Mouse (Mus musculus): Measurements from ENCODE around the gene Cdc42bpg. TPM values are rescaled to one million over a fixed set of nuclear protein-coding genes. Genes with fewer than 3 reads are reported as not detected.

Gene Cdc42bpg
- polyA plus RNA-seq, 1 experiment from 2014 or later = 0.35 TPM

- peak; percentile 84 for ATAC-seq
- Histone ChIP-seq H3K27ac (ENCODE audit: low read depth) (peak overlapping the region; percentile 92), H3K4me1 (ENCODE audit: insufficient read depth) (peaks cover 41% of the 10 kb centered on the region), H3K36me3 (replicated peaks; ENCODE audit: insufficient read depth, low read length) (peaks cover 40% of the 10 kb centered on the region), H3K4me3 (ENCODE audit: low read depth, low read length) (no peak overlapping the region), H3K4me2 (ENCODE audit: low read depth, low read length) (peak overlapping the region; percentile 24), H3K9ac (replicated peaks) (peak overlapping the region; percentile 52), H3K9me3 (ENCODE audit: low read length) (no peaks in the 10 kb centered on the region), H3K27me3 (ENCODE audit: insufficient read depth, low read length) (no peaks in the 10 kb centered on the region)
- no peak for TF ChIP-seq CTCF (IDR thresholded peaks at IDR 0.05; ENCODE audit: low read depth)
- TF ChIP-seq EP300 (IDR thresholded peaks at IDR 0.05; ENCODE audit: low read depth) = no peak
- peak; percentile 53 for DNase-seq
- 59% methylated on average over 10 of the region's 10 CpGs for WGBS (ENCODE audit: insufficient replicate concordance)
Measured at GRCm38 (mm10) chr19:6291117-6291781, 15.0 kb upstream of the Cdc42bpg start.

- Histone ChIP-seq H3K4me1 (ENCODE audit: insufficient read depth) (peaks cover 42% of the 10 kb centered on the region), H3K9ac (replicated peaks) (no peak overlapping the region), H3K9me3 (ENCODE audit: low read length) (no peaks in the 10 kb centered on the region), H3K27ac (ENCODE audit: low read depth) (peak overlapping the region; percentile 92), H3K27me3 (ENCODE audit: insufficient read depth, low read length) (no peaks in the 10 kb centered on the region), H3K36me3 (replicated peaks; ENCODE audit: insufficient read depth, low read length) (peaks cover 42% of the 10 kb centered on the region), H3K4me2 (ENCODE audit: low read depth, low read length) (no peak overlapping the region), H3K4me3 (ENCODE audit: low read depth, low read length) (no peak overlapping the region)
- DNase-seq (no peak), ATAC-seq (no peak)
- no peak for TF ChIP-seq CTCF (IDR thresholded peaks at IDR 0.05; ENCODE audit: low read depth)
- TF ChIP-seq EP300 (IDR thresholded peaks at IDR 0.05; ENCODE audit: low read depth) = no peak
- WGBS (ENCODE audit: insufficient replicate concordance) = 76% methylated on average over 5 of the region's 5 CpGs
Measured at GRCm38 (mm10) chr19:6292262-6292661, 14.0 kb upstream of the Cdc42bpg start.

- ATAC-seq = no peak
- H3K9ac ChIP-seq (replicated peaks) = no peak overlapping the region
- no peaks in the 10 kb centered on the region for H3K27me3 ChIP-seq (ENCODE audit: insufficient read depth, low read length)
- no peak overlapping the region for H3K4me2 ChIP-seq (ENCODE audit: low read depth, low read length)
- TF ChIP-seq CTCF (IDR thresholded peaks at IDR 0.05; ENCODE audit: low read depth) = no peak
- TF ChIP-seq EP300 (IDR thresholded peaks at IDR 0.05; ENCODE audit: low read depth) = no peak
- H3K9me3 ChIP-seq (ENCODE audit: low read length) = no peaks in the 10 kb centered on the region
- WGBS (ENCODE audit: insufficient replicate concordance) = 87% methylated on average over 17 of the region's 17 CpGs
- peaks cover 58% of the 10 kb centered on the region for H3K36me3 ChIP-seq (replicated peaks; ENCODE audit: insufficient read depth, low read length)
- DNase-seq = no peak
- peaks cover 56% of the 10 kb centered on the region for H3K4me1 ChIP-seq (ENCODE audit: insufficient read depth)
- no peak overlapping the region for H3K4me3 ChIP-seq (ENCODE audit: low read depth, low read length)
- no peak overlapping the region for H3K27ac ChIP-seq (ENCODE audit: low read depth)
Measured at GRCm38 (mm10) chr19:6294301-6294700, 12.0 kb upstream of the Cdc42bpg start.

- DNase-seq = no peak
- Histone ChIP-seq H3K9ac (replicated peaks) (peak overlapping the region; percentile 51), H3K4me1 (ENCODE audit: insufficient read depth) (peaks cover 60% of the 10 kb centered on the region)
Measured at GRCm38 (mm10) chr19:6296551-6297210, 9.6 kb upstream of the Cdc42bpg start.

GRCm38 (mm10) chr19:6297641-6298040 is 8.6 kb upstream of the Cdc42bpg start:
- Histone ChIP-seq H3K9me3 (ENCODE audit: low read length) (no peaks in the 10 kb centered on the region), H3K9ac (replicated peaks) (peak overlapping the region; percentile 51), H3K4me2 (ENCODE audit: low read depth, low read length) (peak overlapping the region; percentile 45), H3K27ac (ENCODE audit: low read depth) (peak overlapping the region; percentile 88), H3K4me3 (ENCODE audit: low read depth, low read length) (no peak overlapping the region), H3K27me3 (ENCODE audit: insufficient read depth, low read length) (no peaks in the 10 kb centered on the region), H3K4me1 (ENCODE audit: insufficient read depth) (peaks cover 62% of the 10 kb centered on the region), H3K36me3 (replicated peaks; ENCODE audit: insufficient read depth, low read length) (peaks cover 52% of the 10 kb centered on the region)
- DNase-seq (peak; percentile 75), ATAC-seq (peak; percentile 54)
- 41% methylated on average over 9 of the region's 9 CpGs for WGBS (ENCODE audit: insufficient replicate concordance)
- TF ChIP-seq CTCF (IDR thresholded peaks at IDR 0.05; ENCODE audit: low read depth) (no peak), EP300 (IDR thresholded peaks at IDR 0.05; ENCODE audit: low read depth) (peak; percentile 63; the same call in 1 of the 2 replicates)

More at GRCm38 (mm10) chr19:6296551-6297210, 9.6 kb upstream of the Cdc42bpg start:
- Histone ChIP-seq H3K27ac (ENCODE audit: low read depth) (peak overlapping the region; percentile 88), H3K36me3 (replicated peaks; ENCODE audit: insufficient read depth, low read length) (peaks cover 59% of the 10 kb centered on the region), H3K27me3 (ENCODE audit: insufficient read depth, low read length) (no peaks in the 10 kb centered on the region), H3K4me3 (ENCODE audit: low read depth, low read length) (no peak overlapping the region), H3K4me2 (ENCODE audit: low read depth, low read length) (peak overlapping the region; percentile 45), H3K9me3 (ENCODE audit: low read length) (no peaks in the 10 kb centered on the region)
- peak; percentile 12; the same call in 1 of the 2 replicates for ATAC-seq
- no peak for TF ChIP-seq CTCF (IDR thresholded peaks at IDR 0.05; ENCODE audit: low read depth)
- no peak for TF ChIP-seq EP300 (IDR thresholded peaks at IDR 0.05; ENCODE audit: low read depth)
- 71% methylated on average over 5 of the region's 5 CpGs for WGBS (ENCODE audit: insufficient replicate concordance)

DNA sequence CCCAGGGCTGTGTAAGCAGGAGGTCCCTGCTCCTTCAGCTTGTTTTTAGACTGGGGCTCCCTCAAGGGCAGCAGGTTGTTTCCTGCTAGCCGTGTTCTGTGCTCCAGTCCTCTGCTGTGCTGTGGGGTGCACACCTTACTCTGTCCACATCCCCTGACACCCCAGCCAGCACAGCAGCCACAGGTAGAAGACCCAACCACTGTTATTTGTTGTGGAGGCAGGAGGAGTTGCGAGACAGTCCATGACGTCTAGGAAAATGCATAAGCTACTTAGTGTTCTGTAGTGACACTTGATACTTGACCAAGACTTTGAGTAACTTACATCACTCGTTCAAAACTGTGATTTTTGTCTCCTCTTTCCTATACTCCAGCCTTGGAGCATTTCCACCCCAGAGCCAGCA is 7.3 kb upstream of the Cdc42bpg start:
- ATAC-seq (no peak), DNase-seq (no peak)
- no peaks in the 10 kb centered on the region for H3K9me3 ChIP-seq (ENCODE audit: low read length)
- H3K27ac ChIP-seq (ENCODE audit: low read depth) = peak overlapping the region; percentile 88
- H3K36me3 ChIP-seq (replicated peaks; ENCODE audit: insufficient read depth, low read length) = peaks cover 47% of the 10 kb centered on the region
- H3K4me1 ChIP-seq (ENCODE audit: insufficient read depth) = peaks cover 74% of the 10 kb centered on the region
- H3K9ac ChIP-seq (replicated peaks) = no peak overlapping the region; the same call in 1 of the 2 replicates
- H3K4me2 ChIP-seq (ENCODE audit: low read depth, low read length) = peak overlapping the region; percentile 46
- 63% methylated on average over 4 of the region's 4 CpGs for whole genome bisulfite sequencing (ENCODE audit: insufficient replicate concordance)
- H3K27me3 ChIP-seq (ENCODE audit: insufficient read depth, low read length) = no peaks in the 10 kb centered on the region
- TF ChIP-seq CTCF (IDR thresholded peaks at IDR 0.05; ENCODE audit: low read depth) (no peak), EP300 (IDR thresholded peaks at IDR 0.05; ENCODE audit: low read depth) (no peak)
- no peak overlapping the region for H3K4me3 ChIP-seq (ENCODE audit: low read depth, low read length)

Data from liver, postnatal 0 days (tissue).